Mouse (Mus musculus) intestine, postnatal 0 days (tissue): Measurements from ENCODE around the gene Icam1. TPM values are rescaled to one million over a fixed set of nuclear protein-coding genes. Genes with fewer than 3 reads are reported as not detected.
A peak's percentile ranks its signal among the peaks of the same experiment; 100 is the strongest.

Experiments
- ATAC-seq: fragments of 200-750 bp; cut with Nextera tagmentation; 2 replicates; pipeline ENCODE4 v1.8.0; 2017; ENCODE audit warnings: mild to moderate bottlenecking, moderate TSS enrichment, moderate library complexity
- H3K27ac ChIP-seq: fragments of 300-500 bp; sonication (generic); 2 replicates; pipeline ENCODE4 v1.5.1; 2014; ENCODE audit warnings: mild to moderate bottlenecking, low read depth, low read length, moderate library complexity
- H3K27me3 ChIP-seq: fragments of 300-500 bp; sonication (generic); replicated peaks from 2 replicates; pipeline ENCODE4 v1.6.1; 2014; ENCODE audit warnings: low read length, mixed read lengths; ENCODE audit not compliant: control insufficient read depth, insufficient read depth
- H3K36me3 ChIP-seq: fragments of 300-500 bp; sonication (generic); 2 replicates; pipeline ENCODE4 v1.6.1; 2014; ENCODE audit warnings: mild to moderate bottlenecking, moderate library complexity; ENCODE audit not compliant: control insufficient read depth, insufficient read depth
- H3K4me1 ChIP-seq: fragments of 300-500 bp; sonication (generic); replicated peaks from 2 replicates; pipeline ENCODE4 v1.6.1; 2014; ENCODE audit warnings: antibody characterized with exemption, low read length, mixed read lengths; ENCODE audit not compliant: control insufficient read depth, insufficient read depth
- H3K4me2 ChIP-seq: fragments of 300-500 bp; sonication (generic); replicated peaks from 2 replicates; pipeline ENCODE4 v1.6.1; 2014; ENCODE audit warnings: low read depth, mild to moderate bottlenecking, moderate library complexity
- H3K4me3 ChIP-seq: fragments of 300-500 bp; sonication (generic); 2 replicates; pipeline ENCODE4 v1.5.1; 2014; ENCODE audit warnings: low read depth, low read length
- H3K9ac ChIP-seq: fragments of 300-500 bp; sonication (generic); 2 replicates; pipeline ENCODE4 v1.6.1; 2014; ENCODE audit warnings: mild to moderate bottlenecking, low read depth, low read length
- H3K9me3 ChIP-seq: fragments of 300-500 bp; sonication (generic); 2 replicates; pipeline ENCODE4 v1.6.1; 2016; ENCODE audit warnings: mixed run types; ENCODE audit not compliant: control insufficient read depth
- CTCF ChIP-seq: sonication (generic); IDR thresholded peaks from 2 replicates; pipeline ENCODE4 v1.5.1; 2016; ENCODE audit warnings: low read depth, mild to moderate bottlenecking, control low read depth, antibody characterized with exemption, moderate library complexity
- WGBS: fragments of 180-500 bp; shearing (Covaris S2); extraction: QIAGEN DNeasy Blood & Tissue Kit; methylation state at CpG from one replicate; pipeline ENCODE4 v1.1.7; 2014; 5-methylcytosine and 5-hydroxymethylcytosine counted together
- microRNA counts: library from miRNA; unstranded; fragments of <30 nt; microRNA quantifications from one replicate; lab custom pipeline; 2016
- microRNA-seq: library from miRNA; unstranded; fragments of <30 nt; microRNA quantifications from one replicate; pipeline ENCODE4, GENCODE M21; 2016
- polyA plus RNA-seq: library from polyadenylated mRNA; unstranded; fragments of >200 nt; fragmentation: Nextera tagmentation; extraction: Ambion mirVana; gene quantifications from 2 replicates; pipeline ENCODE4 v1.2.1, GENCODE M21; 2015

The Icam1 gene
- polyA plus RNA-seq, 1 experiment from 2014 or later: 10.2 TPM

- H3K36me3 ChIP-seq: peaks cover 48% of the 10 kb centered on the region
- H3K27me3 ChIP-seq: no peaks in the 10 kb centered on the region
- WGBS: 78% methylated on average over 1 of the region's 1 CpGs
- H3K27ac ChIP-seq: peak overlapping the region; percentile 29; the same call in 1 of the 2 replicates
- no peak for ATAC-seq
- no peak for TF ChIP-seq CTCF
- no peak overlapping the region for H3K9ac ChIP-seq
- H3K4me3 ChIP-seq: no peak overlapping the region
- no peaks in the 10 kb centered on the region for H3K4me1 ChIP-seq
- no peaks in the 10 kb centered on the region for H3K9me3 ChIP-seq
- peak overlapping the region; percentile 86 for H3K4me2 ChIP-seq
Measured at GRCm38 (mm10) chr9:21074173-21074572, 58.4 kb downstream of the Icam1 start.

GRCm38 (mm10) chr9:21075625-21076024 lies 59.8 kb downstream of the Icam1 start:
- H3K4me1 ChIP-seq: no peaks in the 10 kb centered on the region
- H3K27ac ChIP-seq: no peak overlapping the region
- TF ChIP-seq CTCF: no peak
- H3K9ac ChIP-seq: no peak overlapping the region
- H3K4me2 ChIP-seq: no peak overlapping the region
- no peaks in the 10 kb centered on the region for H3K9me3 ChIP-seq
- H3K36me3 ChIP-seq: peaks cover 59% of the 10 kb centered on the region
- H3K4me3 ChIP-seq: no peak overlapping the region
- no peak for ATAC-seq
- WGBS: 81% methylated on average over 3 of the region's 3 CpGs
- no peaks in the 10 kb centered on the region for H3K27me3 ChIP-seq

MicroRNA genes within 50 kb of the gene (microRNA counts, 519-probe panel; counts per million panel counts)
- 3,777 counts per million, percentile 51 among the panel's probes with 10 or more counts for microRNA mmu-miR-1900 (lab: Ali Mortazavi, UCI)

Small RNAs within 50 kb of the gene (microRNA-seq; reads per million reads assigned to microRNA genes)
- gene Mir1900 (not detected), gene Mir7082 (not detected)

Other genes with a start within 250 kb of the Icam1 start
- gene Col5a3, start 200.9 kb upstream of the Icam1 start, polyA plus RNA-seq: 1.2 and 1.9 TPM in 2 replicates
- gene Rdh8, start 197.5 kb upstream of the Icam1 start, polyA plus RNA-seq: not detected in 2 replicates
- 4.9 and 5.6 TPM in 2 replicates for gene A230050P20Rik, start 147.3 kb upstream of the Icam1 start, polyA plus RNA-seq
- 9.4 and 9.8 TPM in 2 replicates for gene Angptl6, start 136.3 kb upstream of the Icam1 start, polyA plus RNA-seq
- gene Ppan, start 127.8 kb upstream of the Icam1 start, polyA plus RNA-seq: 18.7 and 21.4 TPM in 2 replicates
- 131 and 138 TPM in 2 replicates for gene Eif3g, start 117.4 kb upstream of the Icam1 start, polyA plus RNA-seq
- 18.5 and 19.2 TPM in 2 replicates for gene Dnmt1, start 56.1 kb upstream of the Icam1 start, polyA plus RNA-seq
- 9.5 and 11.4 TPM in 2 replicates for gene S1pr2, start 39.2 kb upstream of the Icam1 start, polyA plus RNA-seq
- gene Mrpl4, start 13.2 kb upstream of the Icam1 start, polyA plus RNA-seq: 107 and 113 TPM in 2 replicates
- 0.12 and 0.20 TPM in 2 replicates for gene Icam4, start 13.4 kb downstream of the Icam1 start, polyA plus RNA-seq
- 0.08 and 0.12 TPM in 2 replicates for gene Icam5, start 16.1 kb downstream of the Icam1 start, polyA plus RNA-seq
- not detected in 2 replicates for gene Zglp1, start 51.1 kb downstream of the Icam1 start, polyA plus RNA-seq
- gene Gm49373, start 57.1 kb downstream of the Icam1 start, polyA plus RNA-seq: 0.09 and 0.13 TPM in 2 replicates
- 42.7 and 46.3 TPM in 2 replicates for gene Fdx1l, start 57.6 kb downstream of the Icam1 start, polyA plus RNA-seq
- 0.22 and 0.42 TPM in 2 replicates for gene Gm38431, start 76.0 kb downstream of the Icam1 start, polyA plus RNA-seq
- 22.5 and 26.2 TPM in 2 replicates for gene Raver1, start 76.0 kb downstream of the Icam1 start, polyA plus RNA-seq
- gene Tyk2, start 115.3 kb downstream of the Icam1 start, polyA plus RNA-seq: 8.0 and 9.2 TPM in 2 replicates
- 113 and 115 TPM in 2 replicates for gene Cdc37, start 134.0 kb downstream of the Icam1 start, polyA plus RNA-seq
- gene Pde4a, start 149.7 kb downstream of the Icam1 start, polyA plus RNA-seq: 2.8 and 3.5 TPM in 2 replicates
- gene Keap1, start 223.4 kb downstream of the Icam1 start, polyA plus RNA-seq: 38.3 and 42.4 TPM in 2 replicates
- gene S1pr5, start 232.5 kb downstream of the Icam1 start, polyA plus RNA-seq: not detected in 2 replicates
- 44.7 and 48.1 TPM in 2 replicates for gene Atg4d, start 249.3 kb downstream of the Icam1 start, polyA plus RNA-seq